Mouse (Mus musculus): ENCODE results near the gene Cdk2ap2. TPM values are rescaled to one million over a fixed set of nuclear protein-coding genes. Genes with fewer than 3 reads are reported as not detected.

Gene Cdk2ap2
- polyA plus RNA-seq, 1 experiment from 2014 or later: 86.6 TPM

- peak; percentile 59 for DNase-seq (ENCODE audit: extremely low spot score, low spot score)
- Histone ChIP-seq H3K27ac (peak overlapping the region; percentile 73), H3K4me1 (peaks cover 58% of the 10 kb centered on the region), H3K4me3 (peak overlapping the region; percentile 63), H3K36me3 (replicated peaks) (peaks cover 18% of the 10 kb centered on the region), H3K27me3 (ENCODE audit: poor library complexity, severe bottlenecking) (peaks cover 53% of the 10 kb centered on the region), H3K9me3 (no peaks in the 10 kb centered on the region)
- WGBS: under 1% methylated on average over 52 of the region's 52 CpGs
Measured at GRCm38 (mm10) chr19:4100718-4101261, 3.8 kb downstream of the Cdk2ap2 start.

- H3K4me1 ChIP-seq: peaks cover 51% of the 10 kb centered on the region
- H3K9me3 ChIP-seq: no peaks in the 10 kb centered on the region
- DNase-seq (ENCODE audit: extremely low spot score, low spot score): no peak
- peaks cover 53% of the 10 kb centered on the region for H3K27me3 ChIP-seq (ENCODE audit: poor library complexity, severe bottlenecking)
- peaks cover 20% of the 10 kb centered on the region for H3K36me3 ChIP-seq (replicated peaks)
- WGBS: 54% methylated on average over 6 of the region's 6 CpGs
- peak overlapping the region; percentile 63 for H3K4me3 ChIP-seq
- H3K27ac ChIP-seq: peak overlapping the region; percentile 73; the same call in 1 of the 2 replicates
Measured at GRCm38 (mm10) chr19:4101466-4101865, 4.5 kb downstream of the Cdk2ap2 start.

- Histone ChIP-seq H3K9me3 (no peaks in the 10 kb centered on the region), H3K4me1 (peaks cover 46% of the 10 kb centered on the region), H3K36me3 (replicated peaks) (peaks cover 25% of the 10 kb centered on the region), H3K27me3 (ENCODE audit: poor library complexity, severe bottlenecking) (peaks cover 53% of the 10 kb centered on the region), H3K4me3 (peak overlapping the region; percentile 63; the same call in 1 of the 2 replicates), H3K27ac (no peak overlapping the region)
- DNase-seq (ENCODE audit: extremely low spot score, low spot score): no peak
- WGBS: 90% methylated on average over 2 of the region's 2 CpGs
Measured at GRCm38 (mm10) chr19:4102049-4102448, 5.1 kb downstream of the Cdk2ap2 start.

GRCm38 (mm10) chr19:4102626-4103025, 5.6 kb downstream of the Cdk2ap2 start:
- H3K4me3 ChIP-seq: no peak overlapping the region
- 92% methylated on average over 12 of the region's 12 CpGs for WGBS
- DNase-seq (ENCODE audit: extremely low spot score, low spot score): no peak
- peaks cover 42% of the 10 kb centered on the region for H3K4me1 ChIP-seq
- peaks cover 53% of the 10 kb centered on the region for H3K27me3 ChIP-seq (ENCODE audit: poor library complexity, severe bottlenecking)
- no peaks in the 10 kb centered on the region for H3K9me3 ChIP-seq
- H3K36me3 ChIP-seq (replicated peaks): peaks cover 25% of the 10 kb centered on the region
- H3K27ac ChIP-seq: no peak overlapping the region

- no peaks in the 10 kb centered on the region for H3K9me3 ChIP-seq
- H3K4me1 ChIP-seq: peaks cover 35% of the 10 kb centered on the region
- no peak for DNase-seq (ENCODE audit: extremely low spot score, low spot score)
- peaks cover 52% of the 10 kb centered on the region for H3K27me3 ChIP-seq (ENCODE audit: poor library complexity, severe bottlenecking)
- peaks cover 26% of the 10 kb centered on the region for H3K36me3 ChIP-seq (replicated peaks)
- WGBS: 95% methylated on average over 18 of the region's 18 CpGs
- no peak overlapping the region for H3K27ac ChIP-seq
- H3K4me3 ChIP-seq: no peak overlapping the region
Measured at GRCm38 (mm10) chr19:4103294-4103693, 6.3 kb downstream of the Cdk2ap2 start.

GRCm38 (mm10) chr19:4103792-4104191, 6.8 kb downstream of the Cdk2ap2 start:
- Histone ChIP-seq H3K27ac (no peak overlapping the region), H3K9me3 (no peaks in the 10 kb centered on the region), H3K4me3 (no peak overlapping the region), H3K36me3 (replicated peaks) (peaks cover 30% of the 10 kb centered on the region), H3K27me3 (ENCODE audit: poor library complexity, severe bottlenecking) (peaks cover 47% of the 10 kb centered on the region), H3K4me1 (peaks cover 30% of the 10 kb centered on the region)
- no peak for DNase-seq (ENCODE audit: extremely low spot score, low spot score)
- 91% methylated on average over 3 of the region's 3 CpGs for whole genome bisulfite sequencing

- Histone ChIP-seq H3K27me3 (ENCODE audit: poor library complexity, severe bottlenecking) (peaks cover 38% of the 10 kb centered on the region), H3K9me3 (no peaks in the 10 kb centered on the region), H3K4me1 (peaks cover 21% of the 10 kb centered on the region), H3K4me3 (no peak overlapping the region), H3K36me3 (replicated peaks) (peaks cover 33% of the 10 kb centered on the region), H3K27ac (no peak overlapping the region)
- DNase-seq (ENCODE audit: extremely low spot score, low spot score): no peak
- WGBS: 95% methylated on average over 16 of the region's 16 CpGs
Measured at GRCm38 (mm10) chr19:4104675-4105194, 7.8 kb downstream of the Cdk2ap2 start.

- WGBS: 92% methylated on average over 14 of the region's 14 CpGs
- peaks cover 19% of the 10 kb centered on the region for H3K27me3 ChIP-seq (ENCODE audit: poor library complexity, severe bottlenecking)
- H3K4me3 ChIP-seq: no peak overlapping the region
Measured at GRCm38 (mm10) chr19:4106654-4107053, 9.7 kb downstream of the Cdk2ap2 start.

GRCm38 (mm10) chr19:4108535-4108934, 11.6 kb downstream of the Cdk2ap2 start:
- Histone ChIP-seq H3K27ac (no peak overlapping the region), H3K4me1 (peaks cover 3% of the 10 kb centered on the region), H3K4me3 (no peak overlapping the region), H3K27me3 (ENCODE audit: poor library complexity, severe bottlenecking) (no peaks in the 10 kb centered on the region), H3K9me3 (no peaks in the 10 kb centered on the region), H3K36me3 (replicated peaks) (peaks cover 56% of the 10 kb centered on the region)
- DNase-seq (ENCODE audit: extremely low spot score, low spot score): no peak
- 89% methylated on average over 9 of the region's 9 CpGs for WGBS

More at GRCm38 (mm10) chr19:4106654-4107053, 9.7 kb downstream of the Cdk2ap2 start:
- Histone ChIP-seq H3K36me3 (replicated peaks) (peaks cover 42% of the 10 kb centered on the region), H3K9me3 (no peaks in the 10 kb centered on the region), H3K4me1 (peaks cover 2% of the 10 kb centered on the region), H3K27ac (no peak overlapping the region)
- no peak for DNase-seq (ENCODE audit: extremely low spot score, low spot score)

- Histone ChIP-seq H3K4me3 (no peak overlapping the region), H3K27ac (no peak overlapping the region), H3K36me3 (replicated peaks) (peaks cover 74% of the 10 kb centered on the region), H3K9me3 (no peaks in the 10 kb centered on the region), H3K4me1 (peaks cover 4% of the 10 kb centered on the region), H3K27me3 (ENCODE audit: poor library complexity, severe bottlenecking) (no peaks in the 10 kb centered on the region)
- no peak for DNase-seq (ENCODE audit: extremely low spot score, low spot score)
- 96% methylated on average over 26 of the region's 26 CpGs for WGBS
Measured at GRCm38 (mm10) chr19:4112063-4112960, 15.3 kb downstream of the Cdk2ap2 start.

- Histone ChIP-seq H3K27me3 (ENCODE audit: poor library complexity, severe bottlenecking) (no peaks in the 10 kb centered on the region), H3K4me1 (peaks cover 4% of the 10 kb centered on the region), H3K4me3 (no peak overlapping the region), H3K27ac (no peak overlapping the region), H3K36me3 (replicated peaks) (peaks cover 83% of the 10 kb centered on the region), H3K9me3 (no peaks in the 10 kb centered on the region)
- no peak for DNase-seq (ENCODE audit: extremely low spot score, low spot score)
- 84% methylated on average over 13 of the region's 13 CpGs for WGBS
Measured at GRCm38 (mm10) chr19:4113186-4113805, 16.3 kb downstream of the Cdk2ap2 start.

GRCm38 (mm10) chr19:4113806-4114230, 16.8 kb downstream of the Cdk2ap2 start:
- Histone ChIP-seq H3K9me3 (no peaks in the 10 kb centered on the region), H3K4me3 (no peak overlapping the region), H3K27me3 (ENCODE audit: poor library complexity, severe bottlenecking) (no peaks in the 10 kb centered on the region), H3K27ac (no peak overlapping the region), H3K4me1 (peaks cover 4% of the 10 kb centered on the region), H3K36me3 (replicated peaks) (peaks cover 80% of the 10 kb centered on the region)
- WGBS: 74% methylated on average over 5 of the region's 5 CpGs
- no peak for DNase-seq (ENCODE audit: extremely low spot score, low spot score)

All from forebrain, embryonic 10.5 days (tissue).